Mouse (Mus musculus) ES-E14 (cell line): Measurements from ENCODE around the gene Mrpl18.

ENCODE experiments used
- MAFK ChIP-seq: IDR thresholded peaks from 2 replicates; pipeline ENCODE4 v1.6.1; 2014; ENCODE audit warnings: mild to moderate bottlenecking, low read depth, low read length, inconsistent platforms; ENCODE audit not compliant: insufficient read depth
- ZC3H11A ChIP-seq: IDR thresholded peaks from 2 replicates; pipeline ENCODE4 v1.6.1; 2012; ENCODE audit warnings: low read depth, mild to moderate bottlenecking, inconsistent platforms, low read length, borderline replicate concordance
- ZNF384 ChIP-seq: IDR thresholded peaks from 2 replicates; pipeline ENCODE4 v1.6.1; 2012; ENCODE audit warnings: low read depth, low read length, inconsistent platforms

GRCm38 (mm10) chr17:12905810-12906209, 10.3 kb downstream of the Mrpl18 start:
- no peak for TF ChIP-seq MAFK
- no peak for TF ChIP-seq ZC3H11A
- no peak for TF ChIP-seq ZNF384
